Mouse (Mus musculus) myocyte (in vitro differentiated cells): ENCODE results near the gene Dnaaf1. TPM values are rescaled to one million over a fixed set of nuclear protein-coding genes. Genes with fewer than 3 reads are reported as not detected.

ENCODE experiments used
- H3K27me3 ChIP-seq: one replicate; pipeline ENCODE4 v1.6.1; 2011; ENCODE audit not compliant: control insufficient read depth, insufficient read depth, insufficient read length
- H3K36me3 ChIP-seq: one replicate; pipeline ENCODE4 v1.6.1; 2011; ENCODE audit not compliant: control insufficient read depth, insufficient read depth
- H3K4me2 ChIP-seq: one replicate; pipeline ENCODE4 v1.6.1; 2011; ENCODE audit warnings: low read depth, control low read depth
- H3K4me3 ChIP-seq: one replicate; pipeline ENCODE4 v1.5.1; 2011; ENCODE audit warnings: mild to moderate bottlenecking, control low read depth, moderate library complexity
- H3K79me2 ChIP-seq: one replicate; pipeline ENCODE4 v1.6.1; 2011; ENCODE audit not compliant: control insufficient read depth, insufficient read depth
- H3ac ChIP-seq: one replicate; pipeline ENCODE4 v1.6.1; 2011; ENCODE audit not compliant: control insufficient read depth, insufficient read length
- CEBPB ChIP-seq: IDR thresholded peaks from 2 replicates; pipeline ENCODE4 v1.6.1; 2011; ENCODE audit warnings: mild to moderate bottlenecking, moderate library complexity; ENCODE audit not compliant: poor library complexity, insufficient read depth, severe bottlenecking
- E2F4 ChIP-seq: IDR thresholded peaks from one replicate; pipeline ENCODE4 v1.6.1; 2011; ENCODE audit warnings: mild to moderate bottlenecking, control low read depth, moderate library complexity; ENCODE audit not compliant: insufficient read depth
- MAX ChIP-seq: IDR thresholded peaks from one replicate; pipeline ENCODE4 v1.6.1; 2011; ENCODE audit warnings: low read depth, mild to moderate bottlenecking, control low read depth
- MYOD1 ChIP-seq, 3 experiments: IDR thresholded peaks; one replicate each; pipeline ENCODE4 v1.6.1; 2011; ENCODE audit warnings: control low read depth in 2 of 3, low read depth in 2 of 3, mild to moderate bottlenecking in 2 of 3, moderate library complexity in 1 of 3; ENCODE audit not compliant: insufficient read length in 2 of 3, control insufficient read depth in 1 of 3
- MYOG ChIP-seq, 3 experiments: IDR thresholded peaks; one replicate each; pipeline ENCODE4 v1.6.1; 2011; ENCODE audit warnings: control low read depth in 2 of 3, low read depth in 2 of 3, mild to moderate bottlenecking in 2 of 3; ENCODE audit not compliant: insufficient read length in 2 of 3, control insufficient read depth in 1 of 3, insufficient read depth in 1 of 3
- POLR2A ChIP-seq: IDR thresholded peaks from one replicate; pipeline ENCODE4 v1.6.1; 2011; ENCODE audit warnings: low read depth, mild to moderate bottlenecking, control low read depth, moderate library complexity; ENCODE audit not compliant: insufficient read length
- POLR2AphosphoS2 ChIP-seq: IDR thresholded peaks from one replicate; pipeline ENCODE4 v1.6.1; 2011; ENCODE audit warnings: low read depth, control low read depth; ENCODE audit not compliant: insufficient read length
- REST ChIP-seq: IDR thresholded peaks from one replicate; pipeline ENCODE4 v1.6.1; 2011; ENCODE audit warnings: mild to moderate bottlenecking, control low read depth, moderate library complexity; ENCODE audit not compliant: insufficient read depth, insufficient read length
- SRF ChIP-seq: IDR thresholded peaks from one replicate; pipeline ENCODE4 v1.6.1; 2011; ENCODE audit warnings: low read depth; ENCODE audit not compliant: control insufficient read depth, insufficient read length
- TCF12 ChIP-seq: IDR thresholded peaks from one replicate; pipeline ENCODE4 v1.6.1; 2011; ENCODE audit warnings: mild to moderate bottlenecking, control low read depth; ENCODE audit not compliant: poor library complexity, insufficient read depth, severe bottlenecking
- TCF3 ChIP-seq: IDR thresholded peaks from one replicate; pipeline ENCODE4 v1.6.1; 2011; ENCODE audit warnings: low read depth, control low read depth; ENCODE audit not compliant: insufficient read length
- USF1 ChIP-seq: IDR thresholded peaks from one replicate; pipeline ENCODE4 v1.6.1; 2011; ENCODE audit warnings: low read depth, mild to moderate bottlenecking, control low read depth, moderate library complexity
- polyA plus RNA-seq: library from polyadenylated mRNA; unstranded; fragments of >200 nt; fragmentation: generic; extraction: Trizol; gene quantifications from one replicate; pipeline ENCODE4 v1.2.1, GENCODE M21; 2012; ENCODE audit warnings: missing spikeins

Gene Dnaaf1
- polyA plus RNA-seq, 1 experiment = 0.01 TPM

DNA sequence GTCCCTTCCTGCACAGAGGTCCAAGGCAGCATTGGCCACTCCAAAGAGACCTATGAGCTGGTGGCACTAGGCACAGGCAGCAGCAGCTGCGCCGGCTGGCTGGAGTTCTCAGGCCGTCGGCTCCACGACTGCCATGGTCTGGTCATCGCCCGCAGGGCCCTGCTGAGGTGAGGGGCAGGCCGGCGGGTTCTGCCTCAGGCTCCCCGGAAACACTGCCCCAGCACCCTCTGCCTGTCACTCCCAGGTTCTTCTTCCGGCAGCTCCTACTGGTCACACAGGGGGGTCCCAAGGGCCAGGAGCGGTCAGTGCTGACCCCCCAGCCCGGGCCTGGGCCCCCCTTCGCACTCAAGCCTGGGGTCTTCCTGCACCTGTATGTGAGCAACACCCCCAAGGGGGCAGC, 40.1 kb downstream of the Dnaaf1 start:
- Histone ChIP-seq H3K4me2 (no peak overlapping the region), H3K4me3 (no peak overlapping the region), H3K79me2 (no peaks in the 10 kb centered on the region), H3K36me3 (no peaks in the 10 kb centered on the region), H3ac (no peak overlapping the region), H3K27me3 (peaks cover 65% of the 10 kb centered on the region)
- no peak for TF ChIP-seq E2F4

DNA sequence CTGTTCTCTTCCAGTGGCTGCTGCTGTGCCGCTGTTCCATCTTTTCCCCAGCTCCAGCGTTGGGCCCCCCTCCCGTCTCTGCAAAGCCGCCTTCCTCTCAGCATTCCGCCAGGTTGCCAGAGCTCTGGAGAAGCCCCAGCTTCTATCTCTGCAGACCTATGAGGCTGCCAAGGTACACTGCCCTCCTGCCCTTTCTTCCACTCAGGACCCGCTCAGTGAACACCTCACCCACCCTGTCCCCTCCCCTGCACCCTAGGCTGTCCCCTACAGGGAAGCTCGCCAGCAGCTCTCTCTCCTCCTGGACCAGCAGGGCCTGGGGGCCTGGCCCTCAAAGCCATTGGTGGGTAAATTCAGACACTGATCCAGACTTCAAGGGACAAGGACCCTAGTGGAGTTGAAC, 41.3 kb downstream of the Dnaaf1 start:
- no peaks in the 10 kb centered on the region for H3K36me3 ChIP-seq
- TF ChIP-seq SRF (no peak), POLR2AphosphoS2 (no peak), REST (no peak), MYOG (IDR thresholded peaks at IDR 0.05; ENCODE audit: control insufficient read depth in 1 of 3, insufficient read depth in 1 of 3, insufficient read length in 2 of 3, low read depth in 2 of 3) (no peak), TCF3 (no peak), USF1 (no peak), MYOD1 (IDR thresholded peaks at IDR 0.05; ENCODE audit: control insufficient read depth in 1 of 3, insufficient read length in 2 of 3, low read depth in 2 of 3) (no peak), CEBPB (no peak), POLR2A (no peak), TCF12 (no peak), E2F4 (no peak), MAX (no peak)
- no peak overlapping the region for H3ac ChIP-seq
- H3K79me2 ChIP-seq = no peaks in the 10 kb centered on the region
- peaks cover 74% of the 10 kb centered on the region for H3K27me3 ChIP-seq
- no peak overlapping the region for H3K4me2 ChIP-seq
- no peak overlapping the region for H3K4me3 ChIP-seq

DNA sequence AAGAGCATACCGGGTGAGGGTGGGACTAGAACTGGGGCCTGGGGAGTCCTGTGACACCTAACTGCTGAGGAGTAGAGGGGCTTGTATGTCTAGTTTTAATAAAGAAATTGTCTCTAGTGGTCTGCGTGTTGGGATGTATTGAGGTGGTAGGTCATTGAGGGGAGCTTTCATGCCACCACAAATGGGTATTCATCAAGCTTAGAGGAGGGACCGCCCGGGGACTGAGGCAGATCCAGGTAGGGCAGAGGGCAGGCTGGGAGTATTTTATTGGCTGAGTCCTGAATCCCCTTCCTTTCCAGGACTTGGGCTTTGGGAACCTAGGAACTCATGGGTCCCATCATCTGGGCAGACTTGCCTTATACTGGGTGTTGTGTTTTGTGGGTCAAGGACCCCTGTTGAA, 41.8 kb downstream of the Dnaaf1 start:
- Histone ChIP-seq H3K36me3 (no peaks in the 10 kb centered on the region), H3K79me2 (no peaks in the 10 kb centered on the region), H3ac (no peak overlapping the region), H3K27me3 (peaks cover 78% of the 10 kb centered on the region), H3K4me3 (no peak overlapping the region), H3K4me2 (no peak overlapping the region)
- TF ChIP-seq TCF12 (no peak), MAX (no peak), SRF (no peak), CEBPB (no peak), E2F4 (no peak), POLR2A (no peak), USF1 (no peak)

DNA sequence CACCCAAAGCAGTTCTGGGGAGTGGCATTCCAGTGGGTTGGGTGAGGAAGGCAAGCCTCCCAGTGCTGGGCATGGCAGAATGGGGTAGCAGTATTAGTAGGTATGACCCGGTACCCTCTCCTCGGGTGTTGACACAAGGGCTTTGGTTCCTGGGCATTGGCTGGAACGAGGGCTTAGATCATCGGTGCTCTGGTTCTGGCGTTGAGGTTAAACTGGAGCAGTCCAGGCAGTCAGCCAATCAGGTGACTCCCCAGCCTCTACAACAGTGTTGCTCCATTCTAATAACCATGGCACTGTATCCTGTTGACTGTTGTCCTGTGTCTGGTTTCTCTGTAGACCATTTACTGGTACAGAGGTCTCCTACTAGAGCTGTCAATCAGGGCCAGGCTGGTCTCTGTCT, 42.6 kb downstream of the Dnaaf1 start:
- H3K79me2 ChIP-seq = no peaks in the 10 kb centered on the region
- no peak overlapping the region for H3K4me2 ChIP-seq
- peaks cover 81% of the 10 kb centered on the region for H3K27me3 ChIP-seq
- H3K36me3 ChIP-seq = no peaks in the 10 kb centered on the region
- no peak for TF ChIP-seq POLR2A
- TF ChIP-seq CEBPB = no peak
- TF ChIP-seq TCF3 = no peak
- TF ChIP-seq REST = no peak
- TF ChIP-seq MYOD1 (IDR thresholded peaks at IDR 0.05; ENCODE audit: control insufficient read depth in 1 of 3, insufficient read length in 2 of 3, low read depth in 2 of 3) = no peak
- TF ChIP-seq MYOG (IDR thresholded peaks at IDR 0.05; ENCODE audit: control insufficient read depth in 1 of 3, insufficient read depth in 1 of 3, insufficient read length in 2 of 3, low read depth in 2 of 3) = no peak
- no peak for TF ChIP-seq TCF12
- TF ChIP-seq USF1 = no peak
- no peak for TF ChIP-seq MAX
- no peak for TF ChIP-seq SRF
- no peak for TF ChIP-seq E2F4
- TF ChIP-seq POLR2AphosphoS2 = no peak
- no peak overlapping the region for H3ac ChIP-seq
- H3K4me3 ChIP-seq = no peak overlapping the region

DNA sequence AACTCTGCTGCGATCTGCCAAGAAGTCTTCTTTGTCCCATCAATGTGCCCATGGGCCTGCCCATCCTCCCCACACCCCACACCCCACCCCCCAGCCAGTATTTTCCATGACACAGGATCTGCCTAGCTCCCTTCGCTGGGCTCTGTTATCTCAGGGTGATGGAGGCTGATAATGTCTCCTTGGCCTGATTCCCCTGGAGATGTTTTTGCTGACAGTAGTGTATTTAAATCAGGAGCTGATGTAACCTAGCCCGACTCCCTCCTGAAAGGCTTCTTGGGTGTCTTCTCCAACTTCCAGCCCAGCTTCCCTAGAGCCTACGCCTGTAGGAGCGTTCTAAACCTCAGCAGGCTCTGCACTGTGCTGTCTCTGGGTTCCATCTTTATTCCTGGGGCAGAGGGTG, 43.9 kb downstream of the Dnaaf1 start:
- H3K36me3 ChIP-seq = no peaks in the 10 kb centered on the region
- no peak overlapping the region for H3K4me2 ChIP-seq
- no peak for TF ChIP-seq TCF12
- TF ChIP-seq TCF3 = no peak
- no peak for TF ChIP-seq E2F4
- TF ChIP-seq MAX = no peak
- TF ChIP-seq USF1 = no peak
- no peak for TF ChIP-seq MYOD1 (IDR thresholded peaks at IDR 0.05; ENCODE audit: control insufficient read depth in 1 of 3, insufficient read length in 2 of 3, low read depth in 2 of 3)
- no peak for TF ChIP-seq REST
- no peak for TF ChIP-seq POLR2A
- TF ChIP-seq SRF = no peak
- no peak for TF ChIP-seq POLR2AphosphoS2
- TF ChIP-seq MYOG (IDR thresholded peaks at IDR 0.05; ENCODE audit: control insufficient read depth in 1 of 3, insufficient read depth in 1 of 3, insufficient read length in 2 of 3, low read depth in 2 of 3) = no peak
- peaks cover 81% of the 10 kb centered on the region for H3K27me3 ChIP-seq
- H3K4me3 ChIP-seq = no peak overlapping the region
- no peak overlapping the region for H3ac ChIP-seq
- H3K79me2 ChIP-seq = no peaks in the 10 kb centered on the region
